Mouse (Mus musculus): ENCODE measurements around the gene A530016L24Rik.

- TF ChIP-seq CTCF (IDR thresholded peaks at IDR 0.05; ENCODE audit: borderline replicate concordance, control insufficient read depth, extremely low read depth, insufficient read depth, low read length, poor library complexity) (no peak), POLR2A (IDR thresholded peaks at IDR 0.05; ENCODE audit: control insufficient read depth, extremely low read depth, insufficient read depth, low read length, poor library complexity) (no peak)
Observed at GRCm38 (mm10) chr12:112506267-112506666, 17.0 kb downstream of the A530016L24Rik start.

Measured in thymus, adult 2 months (tissue).